Mouse (Mus musculus) neural tube, embryonic 13.5 days (tissue): Measurements from ENCODE around the gene Dnhd1. TPM values are rescaled to one million over a fixed set of nuclear protein-coding genes. Genes with fewer than 3 reads are reported as not detected.
A peak's percentile ranks its signal among the peaks of the same experiment; 100 is the strongest.

Experiments used
- ATAC-seq: fragments of 200-750 bp; cut with Nextera tagmentation; 2 replicates; pipeline ENCODE4 v1.8.0; 2017; ENCODE audit warnings: low read depth, mild to moderate bottlenecking, moderate TSS enrichment, moderate library complexity
- H3K27ac ChIP-seq: fragments of 300-500 bp; sonication (generic); replicated peaks from 2 replicates; pipeline ENCODE4 v1.5.1; 2015; ENCODE audit warnings: moderate library complexity, mild to moderate bottlenecking, inconsistent platforms
- H3K27me3 ChIP-seq: fragments of 300-500 bp; sonication (generic); 2 replicates; pipeline ENCODE4 v1.6.1; 2015; ENCODE audit warnings: mild to moderate bottlenecking, inconsistent platforms
- H3K36me3 ChIP-seq: fragments of 300-500 bp; sonication (generic); 2 replicates; pipeline ENCODE4 v1.6.1; 2015; ENCODE audit warnings: mild to moderate bottlenecking, inconsistent platforms
- H3K4me1 ChIP-seq: fragments of 300-500 bp; sonication (generic); replicated peaks from 2 replicates; pipeline ENCODE4 v1.6.1; 2015; ENCODE audit warnings: inconsistent platforms
- H3K4me2 ChIP-seq: fragments of 300-500 bp; sonication (generic); 2 replicates; pipeline ENCODE4 v1.6.1; 2015; ENCODE audit warnings: inconsistent platforms, mild to moderate bottlenecking, moderate library complexity
- H3K4me3 ChIP-seq: fragments of 300-500 bp; sonication (generic); 2 replicates; pipeline ENCODE4 v1.5.1; 2015; ENCODE audit warnings: mild to moderate bottlenecking, inconsistent platforms
- H3K9ac ChIP-seq: fragments of 300-500 bp; sonication (generic); 2 replicates; pipeline ENCODE4 v1.6.1; 2015; ENCODE audit warnings: moderate library complexity, mild to moderate bottlenecking, inconsistent platforms
- H3K9me3 ChIP-seq: fragments of 300-500 bp; sonication (generic); 2 replicates; pipeline ENCODE4 v1.6.1; 2016; ENCODE audit warnings: inconsistent platforms
- WGBS: fragments of 180-500 bp; shearing (Covaris S2); methylation state at CpG from one replicate; pipeline ENCODE4 v1.1.7; 2015; 5-methylcytosine and 5-hydroxymethylcytosine counted together
- polyA plus RNA-seq: library from polyadenylated mRNA; unstranded; fragments of >200 nt; fragmentation: Nextera tagmentation; extraction: Ambion mirVana; gene quantifications from 2 replicates; pipeline ENCODE4 v1.2.1, GENCODE M21; 2015

Dnhd1 gene
- polyA plus RNA-seq, 1 experiment from 2014 or later, result 1.2 TPM

GRCm38 (mm10) chr7:105628633-105629032 is 22.0 kb upstream of the Dnhd1 start:
- Histone ChIP-seq H3K9ac (0 out of 2 replicates have a peak overlapping the region, but pooled peaks have one; percentile 1), H3K4me1 (peaks cover 49% of the 10 kb centered on the region), H3K4me3 (no peak overlapping the region), H3K27ac (peak overlapping the region; percentile 73), H3K4me2 (peak overlapping the region; percentile 11; the same call in 1 of the 2 replicates), H3K9me3 (no peaks in the 10 kb centered on the region), H3K27me3 (no peaks in the 10 kb centered on the region), H3K36me3 (peaks cover 20% of the 10 kb centered on the region)
- ATAC-seq, result peak; percentile 15; the same call in 1 of the 2 replicates
- WGBS, result 29% methylated on average over 3 of the region's 3 CpGs

- Histone ChIP-seq H3K9me3 (no peaks in the 10 kb centered on the region), H3K27ac (peak overlapping the region; percentile 93), H3K4me3 (peak overlapping the region; percentile 86), H3K9ac (peak overlapping the region; percentile 95), H3K4me2 (peak overlapping the region; percentile 86), H3K27me3 (no peaks in the 10 kb centered on the region), H3K36me3 (peaks cover 21% of the 10 kb centered on the region), H3K4me1 (peaks cover 75% of the 10 kb centered on the region)
- ATAC-seq, result peak; percentile 25
- WGBS, result 23% methylated on average over 4 of the region's 4 CpGs
Measured at GRCm38 (mm10) chr7:105632551-105632972, 18.1 kb upstream of the Dnhd1 start.

- WGBS, result under 1% methylated on average over 67 of the region's 71 CpGs
- Histone ChIP-seq H3K27ac (peak within 1 kb of the TSS; percentile 93), H3K36me3 (peaks cover 28% of the 10 kb centered on the region), H3K9ac (peak within 1 kb of the TSS; percentile 95), H3K4me1 (peaks cover 72% of the 10 kb centered on the region), H3K4me3 (peak within 1 kb of the TSS; percentile 86), H3K27me3 (no peaks in the 10 kb centered on the region), H3K4me2 (peak within 1 kb of the TSS; percentile 86), H3K9me3 (no peaks in the 10 kb centered on the region)
- ATAC-seq, result peak; percentile 86
Measured at GRCm38 (mm10) chr7:105633127-105633800, 17.4 kb upstream of the Dnhd1 start, which contains the start of gene Trim3. Trim3 (minus strand) TSS chr7:105633571.

GRCm38 (mm10) chr7:105633801-105634135 is 16.9 kb upstream of the Dnhd1 start:
- WGBS, result 4% methylated on average over 10 of the region's 10 CpGs
- H3K27ac ChIP-seq, result peak overlapping the region; percentile 93
- peaks cover 71% of the 10 kb centered on the region for H3K4me1 ChIP-seq

GRCm38 (mm10) chr7:105634272-105634920 is 16.2 kb upstream of the Dnhd1 start:
- H3K4me2 ChIP-seq, result peak overlapping the region; percentile 86
- no peaks in the 10 kb centered on the region for H3K9me3 ChIP-seq
- H3K27ac ChIP-seq, result peak overlapping the region; percentile 93
- peak overlapping the region; percentile 86 for H3K4me3 ChIP-seq
- H3K9ac ChIP-seq, result peak overlapping the region; percentile 95
- H3K27me3 ChIP-seq, result no peaks in the 10 kb centered on the region
- WGBS, result 39% methylated on average over 9 of the region's 9 CpGs
- H3K36me3 ChIP-seq, result peaks cover 34% of the 10 kb centered on the region
- peaks cover 71% of the 10 kb centered on the region for H3K4me1 ChIP-seq
- ATAC-seq, result peak; percentile 23

More at GRCm38 (mm10) chr7:105633801-105634135, 16.9 kb upstream of the Dnhd1 start:
- Histone ChIP-seq H3K36me3 (peaks cover 33% of the 10 kb centered on the region), H3K9ac (peak overlapping the region; percentile 95), H3K27me3 (no peaks in the 10 kb centered on the region), H3K4me2 (peak overlapping the region; percentile 86), H3K4me3 (peak overlapping the region; percentile 86), H3K9me3 (no peaks in the 10 kb centered on the region)
- no peak; the same call in 1 of the 2 replicates for ATAC-seq

GRCm38 (mm10) chr7:105635726-105636125 is 14.9 kb upstream of the Dnhd1 start:
- no peaks in the 10 kb centered on the region for H3K27me3 ChIP-seq
- H3K9me3 ChIP-seq, result no peaks in the 10 kb centered on the region
- H3K4me2 ChIP-seq, result no peak overlapping the region
- 98% methylated on average over 2 of the region's 2 CpGs for WGBS
- H3K4me3 ChIP-seq, result no peak overlapping the region
- peak overlapping the region; percentile 93 for H3K27ac ChIP-seq
- ATAC-seq, result no peak
- peaks cover 65% of the 10 kb centered on the region for H3K4me1 ChIP-seq
- H3K36me3 ChIP-seq, result peaks cover 34% of the 10 kb centered on the region
- no peak overlapping the region for H3K9ac ChIP-seq

GRCm38 (mm10) chr7:105638776-105639175 is 11.9 kb upstream of the Dnhd1 start:
- Histone ChIP-seq H3K9me3 (no peaks in the 10 kb centered on the region), H3K4me2 (peak overlapping the region; percentile 88), H3K4me1 (peaks cover 57% of the 10 kb centered on the region), H3K9ac (peak overlapping the region; percentile 91; the same call in 1 of the 2 replicates), H3K27ac (no peak overlapping the region), H3K4me3 (no peak overlapping the region), H3K27me3 (no peaks in the 10 kb centered on the region), H3K36me3 (peaks cover 39% of the 10 kb centered on the region)
- ATAC-seq, result no peak
- WGBS, result 94% methylated on average over 6 of the region's 6 CpGs

- peak overlapping the region; percentile 71 for H3K4me3 ChIP-seq
- peaks cover 39% of the 10 kb centered on the region for H3K36me3 ChIP-seq
- H3K9me3 ChIP-seq, result no peaks in the 10 kb centered on the region
- ATAC-seq, result no peak
- WGBS, result 77% methylated on average over 9 of the region's 9 CpGs
- H3K4me1 ChIP-seq, result peaks cover 52% of the 10 kb centered on the region
- peak overlapping the region; percentile 91 for H3K9ac ChIP-seq
- no peaks in the 10 kb centered on the region for H3K27me3 ChIP-seq
- peak overlapping the region; percentile 88 for H3K4me2 ChIP-seq
- no peak overlapping the region for H3K27ac ChIP-seq
Measured at GRCm38 (mm10) chr7:105639304-105639703, 11.3 kb upstream of the Dnhd1 start.

GRCm38 (mm10) chr7:105639756-105640155 is 10.9 kb upstream of the Dnhd1 start, which contains the start of gene Timm10b:
Timm10b (plus strand) TSS chr7:105640056.
- ATAC-seq, result no peak; the same call in 1 of the 2 replicates
- Histone ChIP-seq H3K27me3 (no peaks in the 10 kb centered on the region), H3K4me2 (peak within 1 kb of the TSS; percentile 88), H3K9ac (peak within 1 kb of the TSS; percentile 91), H3K4me3 (peak within 1 kb of the TSS; percentile 71), H3K9me3 (no peaks in the 10 kb centered on the region), H3K36me3 (peaks cover 39% of the 10 kb centered on the region), H3K27ac (peak within 1 kb of the TSS; percentile 88), H3K4me1 (peaks cover 47% of the 10 kb centered on the region)
- 6% methylated on average over 2 of the region's 2 CpGs for WGBS

GRCm38 (mm10) chr7:105640233-105640893 is 10.3 kb upstream of the Dnhd1 start, which contains the start of the genes Arfip2 and Gm45799:
Arfip2 (minus strand) TSS chr7:105640416.
Gm45799 (plus strand) TSS chr7:105640552.
- Histone ChIP-seq H3K9ac (peak within 1 kb of the TSS; percentile 91), H3K27ac (peak within 1 kb of the TSS; percentile 88), H3K36me3 (peaks cover 44% of the 10 kb centered on the region), H3K4me1 (peaks cover 41% of the 10 kb centered on the region), H3K4me3 (peak within 1 kb of the TSS; percentile 71), H3K4me2 (peak within 1 kb of the TSS; percentile 88), H3K9me3 (no peaks in the 10 kb centered on the region), H3K27me3 (no peaks in the 10 kb centered on the region)
- ATAC-seq, result peak; percentile 97
- under 1% methylated on average over 42 of the region's 45 CpGs for WGBS

- no peak; the same call in 1 of the 2 replicates for ATAC-seq
- Histone ChIP-seq H3K4me2 (peak overlapping the region; percentile 88), H3K4me3 (peak overlapping the region; percentile 71), H3K9ac (peak overlapping the region; percentile 91), H3K27ac (peak overlapping the region; percentile 88), H3K27me3 (no peaks in the 10 kb centered on the region), H3K9me3 (no peaks in the 10 kb centered on the region), H3K4me1 (peaks cover 36% of the 10 kb centered on the region), H3K36me3 (peaks cover 43% of the 10 kb centered on the region)
- WGBS, result under 1% methylated on average over 18 of the region's 18 CpGs
Measured at GRCm38 (mm10) chr7:105640894-105641255, 9.8 kb upstream of the Dnhd1 start.
